Mouse (Mus musculus): ENCODE data around the gene Txndc17.
"Not testable (repeated sequence)": the region's sequence is repeated elsewhere in the genome, so short reads cannot be mapped to it uniquely, and the experiment has no call there.

Gene Txndc17

DNA sequence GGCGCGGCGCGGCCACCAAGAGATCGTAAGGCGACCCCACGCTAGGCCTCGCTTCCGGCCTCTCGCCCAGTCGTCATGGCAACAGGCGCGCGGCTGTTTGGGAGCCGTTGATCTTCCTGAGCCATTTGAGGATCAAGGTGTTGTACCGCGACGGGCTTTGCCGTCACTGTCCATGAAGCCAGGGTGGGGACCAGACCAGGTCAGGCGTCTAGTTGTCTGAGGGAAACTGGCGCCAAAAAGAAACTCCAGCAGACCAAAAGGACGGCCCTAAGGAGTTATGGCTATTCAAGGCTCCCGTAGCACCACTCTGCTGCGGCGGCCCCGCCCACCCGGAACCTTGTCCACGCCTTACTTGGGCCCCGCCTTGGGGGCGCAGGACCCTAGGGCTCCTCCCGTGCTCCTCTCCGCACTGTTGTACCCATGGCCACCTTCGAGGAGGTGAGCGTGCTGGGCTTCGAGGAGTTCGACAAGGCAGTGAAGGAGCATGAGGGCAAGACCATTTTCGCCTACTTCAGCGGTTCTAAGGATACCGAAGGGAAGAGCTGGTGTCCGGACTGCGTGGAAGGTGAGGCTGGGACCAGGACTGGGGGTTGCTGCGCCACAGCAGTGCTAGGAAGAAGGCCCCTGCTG lies at the start of gene Txndc17, which contains the start of gene 4933427D14Rik:
Gene Txndc17 (plus strand): TSS at position 344 of the 630 bp plus-strand sequence.
Gene 4933427D14Rik (minus strand): TSS at position 256 of the 630 bp plus-strand sequence.
- DNase-seq (ENCODE audit: low spot score) = peak; percentile 79

DNA sequence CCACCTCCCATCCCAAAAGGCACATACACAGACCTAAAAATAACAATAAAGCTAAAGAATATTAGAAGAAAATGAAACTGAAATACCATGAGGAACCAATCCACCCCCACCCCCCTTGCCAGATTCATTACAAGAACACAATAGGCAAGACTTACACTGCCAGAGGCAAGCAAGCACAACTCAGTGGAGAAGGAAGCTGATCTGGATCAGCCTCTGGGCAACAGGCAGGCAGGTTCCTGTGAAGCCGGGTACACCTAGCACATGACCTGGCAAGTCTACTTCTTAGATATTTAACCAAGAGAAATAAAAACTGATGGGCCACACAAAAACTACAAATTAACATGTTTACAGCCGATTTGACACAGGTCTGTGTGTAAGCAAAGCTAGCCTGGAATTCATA lies 44.1 kb upstream of the Txndc17 start:
- no peak for DNase-seq (ENCODE audit: low spot score)

DNA sequence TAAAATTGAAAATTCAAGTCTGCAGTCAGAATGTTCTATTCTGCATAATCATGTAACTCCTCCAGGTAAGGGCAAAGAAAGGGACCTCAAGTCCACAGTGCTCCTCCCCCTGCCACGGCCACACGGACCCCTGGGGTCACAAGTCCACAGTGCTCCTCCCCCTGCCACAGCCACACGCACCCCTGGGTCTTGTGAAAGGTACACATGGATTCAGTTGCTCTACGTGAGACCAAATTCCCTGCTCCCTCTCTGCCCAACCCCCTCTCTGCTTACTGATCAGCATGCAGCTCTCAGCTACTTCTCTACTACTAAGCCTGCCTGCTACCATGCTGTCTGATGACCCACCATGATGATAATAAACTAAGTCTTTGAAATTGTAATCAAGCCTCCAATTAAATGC lies 37.5 kb upstream of the Txndc17 start:
- no peak for DNase-seq (ENCODE audit: low spot score)

DNA sequence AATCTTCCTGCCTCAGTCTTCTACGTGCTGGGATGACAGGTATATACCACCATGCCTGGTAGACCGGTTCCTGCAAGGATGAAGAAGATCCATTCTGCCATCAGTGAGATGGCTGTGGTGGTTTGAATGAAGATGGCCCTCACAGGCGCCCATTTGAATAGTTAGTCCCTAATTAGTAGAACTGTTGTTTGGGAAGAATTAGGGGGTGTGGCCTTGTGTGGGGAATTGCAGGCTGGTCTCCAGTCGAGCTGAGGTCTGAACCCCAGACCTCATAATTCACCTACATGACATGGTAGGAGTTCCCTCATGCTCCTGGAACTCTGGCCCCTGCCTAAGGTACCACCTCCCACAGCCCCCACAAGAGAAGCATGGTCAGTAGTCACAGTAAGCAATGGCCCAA lies 35.4 kb upstream of the Txndc17 start:
- not testable (repeated sequence) for DNase-seq (ENCODE audit: low spot score)

DNA sequence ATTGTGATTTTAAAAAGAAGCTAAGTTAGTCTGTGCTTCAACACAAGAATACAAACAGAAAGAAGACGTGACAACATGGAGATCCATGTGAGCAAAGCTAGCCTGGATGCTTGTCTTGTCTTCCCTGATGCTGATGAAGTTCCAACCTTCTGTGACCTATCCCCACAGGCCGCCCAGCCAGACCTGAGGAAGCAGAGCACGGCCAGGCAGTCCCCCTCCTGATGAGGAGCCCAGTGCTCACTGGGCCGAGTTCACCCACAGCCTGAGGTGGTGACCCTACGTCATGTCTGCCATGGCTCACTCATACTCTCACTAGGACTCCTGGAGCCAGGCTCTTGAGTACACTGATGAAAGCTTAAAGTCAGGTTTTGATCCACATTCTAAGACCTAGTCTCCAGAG lies 33.8 kb upstream of the Txndc17 start:
- no peak for DNase-seq (ENCODE audit: low spot score)

DNA sequence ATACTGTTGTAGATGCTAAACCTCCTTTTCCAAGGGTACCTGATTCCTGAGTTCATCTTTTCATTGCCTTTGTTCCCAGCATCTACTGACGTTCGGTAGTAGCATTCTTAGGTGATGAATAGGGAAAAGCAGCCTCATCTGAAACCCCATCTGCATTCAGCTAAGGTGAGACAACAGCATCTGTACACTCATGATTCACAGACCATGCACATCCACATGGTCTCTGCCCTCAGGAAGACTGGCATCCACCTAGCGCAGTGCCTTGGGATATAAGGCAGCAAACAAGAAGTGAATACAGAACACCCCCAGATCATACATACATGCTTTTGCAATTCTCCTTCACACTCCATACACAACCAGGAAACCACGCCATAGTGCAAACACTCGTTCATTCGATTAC lies 32.6 kb upstream of the Txndc17 start:
- no peak for DNase-seq (ENCODE audit: low spot score)

DNA sequence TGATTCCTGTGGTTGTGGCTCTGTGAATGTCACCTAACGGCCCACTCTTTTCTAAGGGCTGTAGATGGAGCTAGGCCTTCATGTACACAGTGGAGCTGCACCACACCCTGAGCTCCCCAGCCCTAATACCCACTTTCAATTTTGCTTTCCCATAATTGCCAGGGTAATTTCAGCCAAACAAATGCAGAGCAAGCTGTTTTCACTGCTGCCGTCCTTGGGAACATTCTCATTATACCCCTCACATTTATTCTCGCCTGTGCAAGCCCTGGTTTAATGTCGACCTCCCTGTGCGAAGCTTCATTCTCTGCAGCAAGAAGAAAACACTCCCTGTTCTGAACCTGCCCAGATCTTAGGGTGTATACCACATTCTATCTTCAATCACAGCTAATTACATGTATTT lies 31.4 kb upstream of the Txndc17 start:
- no peak for DNase-seq (ENCODE audit: low spot score)

DNA sequence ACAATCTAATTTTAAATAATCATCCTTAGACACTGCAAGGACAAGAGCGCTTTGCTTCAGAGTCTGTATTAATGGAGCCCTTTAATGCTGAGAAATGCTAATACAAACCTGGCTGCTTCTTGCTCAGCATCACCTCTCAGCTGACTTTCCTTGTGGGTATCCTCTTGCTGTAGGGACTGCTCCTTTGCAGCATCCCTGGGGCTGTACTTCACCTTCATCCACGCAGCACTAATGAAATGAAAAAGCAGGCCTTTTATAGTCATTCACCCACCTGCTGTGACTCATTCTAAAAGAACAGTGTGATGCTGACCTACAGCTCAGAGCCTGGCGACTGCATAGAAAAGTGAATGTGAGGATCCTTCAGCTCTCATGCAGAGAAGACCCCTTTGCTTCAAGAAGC lies 30.8 kb upstream of the Txndc17 start:
- DNase-seq (ENCODE audit: low spot score) = no peak

DNA sequence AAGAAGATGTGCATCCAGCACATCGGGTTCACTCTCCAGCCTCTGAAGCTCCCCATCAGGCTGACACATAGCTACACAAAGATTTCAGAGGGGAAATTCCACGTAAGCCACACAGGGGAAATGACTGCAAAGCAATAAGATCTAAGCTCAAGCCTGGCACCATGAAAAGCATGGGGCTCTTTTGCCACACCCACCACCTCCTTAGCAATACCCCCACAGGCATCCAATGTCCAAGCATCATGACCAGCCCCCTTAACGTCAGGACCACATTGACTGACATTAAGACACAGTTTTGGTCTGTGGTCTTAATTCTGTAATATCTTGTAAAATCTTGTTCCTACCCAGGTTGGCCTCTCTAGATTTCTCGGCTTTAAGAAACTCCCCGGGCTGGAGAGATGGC lies 26.8 kb upstream of the Txndc17 start:
- DNase-seq (ENCODE audit: low spot score) = no peak

DNA sequence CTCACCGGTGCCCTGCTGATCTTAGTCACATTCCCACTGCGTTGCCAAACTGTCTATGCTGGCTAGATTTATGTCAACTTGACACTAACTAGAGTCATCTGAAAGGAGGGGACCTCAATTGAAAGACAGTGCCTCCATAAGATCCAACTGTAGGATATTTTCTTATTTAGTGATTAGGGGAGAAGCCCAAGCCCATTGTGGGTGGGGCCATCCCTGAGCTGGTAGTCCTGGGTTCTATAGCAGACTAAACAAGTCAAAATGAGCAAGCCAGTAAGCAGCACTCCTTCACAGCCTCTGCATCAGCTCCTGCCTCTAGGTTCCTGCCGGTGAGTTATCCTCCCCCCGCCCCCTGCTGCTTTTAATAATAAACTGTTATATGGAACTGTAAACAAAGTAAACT lies 26.2 kb upstream of the Txndc17 start:
- DNase-seq (ENCODE audit: low spot score) = no peak

DNA sequence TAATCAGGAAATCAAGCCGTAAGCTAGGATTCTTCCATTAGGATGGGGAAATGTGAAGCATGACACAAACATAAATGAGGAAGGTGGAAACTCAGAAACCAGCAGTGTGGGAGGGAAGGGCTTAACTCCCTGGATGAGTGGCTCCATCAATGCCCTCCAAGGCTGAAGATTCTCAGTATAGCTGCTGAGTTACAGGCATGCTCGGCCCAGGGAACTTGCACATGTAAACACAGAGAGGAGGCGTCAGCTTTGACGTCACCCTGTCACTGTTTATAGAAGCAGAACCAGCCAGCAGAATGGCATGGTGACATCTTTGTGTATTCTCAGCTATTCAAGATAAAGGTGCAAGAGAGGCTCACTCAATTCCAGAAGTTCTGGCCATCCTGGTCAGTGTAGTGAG lies 23.1 kb upstream of the Txndc17 start:
- DNase-seq (ENCODE audit: low spot score) = no peak

DNA sequence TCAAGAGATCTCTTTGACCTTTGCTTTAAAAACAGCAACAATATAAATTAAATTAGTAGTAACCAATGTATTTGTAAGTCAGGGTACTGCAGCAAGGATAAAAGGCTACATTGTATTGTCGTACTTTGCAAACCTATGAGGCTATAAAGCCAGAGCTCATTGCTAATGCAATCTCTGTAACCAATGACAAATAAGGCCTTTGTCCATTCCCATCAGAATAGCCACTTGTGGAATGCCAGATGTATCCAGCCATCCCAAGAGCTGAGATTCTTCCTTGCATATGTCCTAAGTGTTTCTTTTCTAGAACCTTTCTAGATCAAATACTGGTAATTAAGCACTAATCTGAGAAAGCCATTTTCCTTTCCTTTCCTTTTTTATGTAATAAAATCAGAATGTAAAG lies 16.5 kb upstream of the Txndc17 start:
- no peak for DNase-seq (ENCODE audit: low spot score)

DNA sequence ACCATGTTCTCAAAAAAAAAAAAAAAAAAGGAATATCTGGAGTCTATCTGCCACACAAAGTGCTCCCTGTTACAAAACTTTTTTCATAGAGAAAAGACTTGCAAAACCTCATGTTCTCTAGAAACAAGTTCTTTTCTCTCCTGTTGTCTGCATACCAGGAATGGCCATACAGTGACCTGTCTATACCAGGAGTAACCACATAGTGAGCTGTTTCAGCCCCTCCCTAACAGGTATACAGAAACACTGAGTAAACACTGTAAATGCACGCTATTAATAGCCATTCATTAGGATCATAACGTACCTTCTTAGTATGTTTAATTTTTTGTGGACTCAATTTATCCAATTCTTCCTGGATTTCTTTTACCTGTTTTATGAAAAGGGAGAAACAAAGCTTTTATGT lies 13.1 kb upstream of the Txndc17 start:
- no peak for DNase-seq (ENCODE audit: low spot score)

DNA sequence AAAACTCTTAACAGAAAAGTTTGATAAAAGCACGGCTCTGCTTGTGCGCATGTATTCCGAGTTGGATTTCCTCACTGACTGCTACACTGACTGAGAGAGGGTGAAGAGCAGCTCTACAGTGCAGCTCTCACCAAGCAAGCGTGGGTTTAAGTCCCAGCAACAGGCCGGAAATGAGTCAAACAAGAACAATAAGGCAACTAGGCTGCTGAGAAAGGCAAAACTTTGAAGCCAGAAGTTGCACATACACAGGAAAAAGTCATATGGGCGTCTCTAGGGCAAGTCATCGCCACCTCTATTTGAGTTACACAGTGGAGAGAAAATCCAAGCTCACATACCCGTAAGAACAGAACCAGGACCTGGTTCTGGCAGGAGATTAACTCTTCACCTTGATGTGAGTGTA lies 10.8 kb upstream of the Txndc17 start:
- DNase-seq (ENCODE audit: low spot score) = no peak

DNA sequence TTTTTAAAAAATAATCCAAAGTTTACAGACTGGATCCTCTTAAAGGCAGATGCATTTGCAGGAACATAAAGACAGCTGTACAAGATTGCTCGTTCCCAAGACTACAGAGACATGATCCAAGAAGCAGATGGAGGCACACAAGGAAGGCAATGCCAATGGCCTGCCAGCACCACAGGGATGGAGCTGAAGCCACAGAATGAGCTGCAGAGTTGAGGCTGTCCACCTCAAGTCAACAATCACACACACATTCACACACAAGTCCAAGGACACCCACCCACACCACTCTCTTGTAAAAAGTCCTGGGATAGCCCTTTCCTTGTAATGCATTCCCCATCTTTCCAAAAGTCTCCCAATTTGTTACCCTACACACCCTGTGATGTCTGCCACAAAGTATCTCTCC lies 3.9 kb upstream of the Txndc17 start:
- DNase-seq (ENCODE audit: low spot score) = no peak

DNA sequence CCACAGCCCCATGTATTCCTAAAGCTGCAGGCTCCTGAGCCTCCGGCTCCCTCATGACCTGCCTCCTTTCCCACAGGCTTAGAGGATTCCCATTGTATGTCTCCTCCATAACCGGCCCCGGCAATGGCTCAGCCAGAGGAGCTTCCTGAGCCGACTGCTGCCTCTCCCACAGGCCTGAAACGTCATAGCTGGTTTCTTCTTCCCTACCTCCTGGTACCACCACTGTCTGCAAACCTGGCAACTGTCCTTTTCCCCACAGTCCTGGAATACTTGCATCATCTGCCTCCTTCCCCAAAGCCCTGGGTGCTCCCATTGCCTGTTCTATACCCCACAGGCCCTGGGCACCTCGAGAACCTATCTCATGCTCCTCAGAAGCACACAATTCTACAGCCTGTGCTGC lies 2.1 kb upstream of the Txndc17 start:
- DNase-seq (ENCODE audit: low spot score) = no peak

DNA sequence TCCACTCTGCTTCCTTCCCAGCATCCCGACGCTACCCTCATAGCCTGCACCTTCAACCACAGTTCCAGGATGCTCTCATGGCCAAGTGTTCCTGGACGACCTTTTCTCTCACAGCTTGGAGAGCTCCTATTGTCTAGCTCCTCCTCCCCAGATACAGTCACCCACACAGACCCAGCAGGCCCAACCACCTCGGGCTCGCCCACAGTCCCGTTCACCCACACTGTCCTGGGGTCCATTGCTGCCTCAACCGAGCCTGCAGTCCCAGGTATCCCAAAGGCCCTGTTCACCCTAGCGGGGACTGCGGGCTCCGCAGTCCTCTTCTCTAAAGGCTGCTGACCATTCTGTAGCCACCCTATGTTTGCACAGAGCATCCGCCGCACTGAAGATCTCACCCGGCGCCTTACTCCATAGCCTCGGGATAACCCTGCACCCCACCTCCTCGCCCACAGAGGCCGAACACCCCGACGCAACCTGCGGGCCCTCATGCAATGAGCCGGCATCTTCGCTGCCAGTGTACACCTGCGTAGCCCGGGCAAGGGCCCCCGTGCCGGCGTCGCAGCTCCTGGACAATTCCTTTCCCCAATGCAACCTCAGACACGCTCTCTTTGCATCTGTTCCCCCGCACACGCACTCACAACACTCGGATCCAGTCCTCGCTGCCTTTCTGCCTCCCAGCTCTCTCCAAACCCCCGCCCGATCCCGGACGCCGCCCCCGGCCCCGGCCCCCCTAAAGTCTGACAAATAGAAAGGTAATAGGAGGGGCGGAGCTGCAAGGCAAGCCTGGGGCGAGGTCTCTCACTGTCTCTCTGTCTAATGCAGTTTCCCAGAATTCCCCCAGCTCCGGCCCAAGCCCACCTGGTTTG lies 775 bp upstream of the Txndc17 start, which contains the start of gene Gm43951:
Gene Gm43951 (minus strand): TSS at position 500 of the 863 bp plus-strand sequence.
- peak; percentile 20 for DNase-seq (ENCODE audit: low spot score)

DNA sequence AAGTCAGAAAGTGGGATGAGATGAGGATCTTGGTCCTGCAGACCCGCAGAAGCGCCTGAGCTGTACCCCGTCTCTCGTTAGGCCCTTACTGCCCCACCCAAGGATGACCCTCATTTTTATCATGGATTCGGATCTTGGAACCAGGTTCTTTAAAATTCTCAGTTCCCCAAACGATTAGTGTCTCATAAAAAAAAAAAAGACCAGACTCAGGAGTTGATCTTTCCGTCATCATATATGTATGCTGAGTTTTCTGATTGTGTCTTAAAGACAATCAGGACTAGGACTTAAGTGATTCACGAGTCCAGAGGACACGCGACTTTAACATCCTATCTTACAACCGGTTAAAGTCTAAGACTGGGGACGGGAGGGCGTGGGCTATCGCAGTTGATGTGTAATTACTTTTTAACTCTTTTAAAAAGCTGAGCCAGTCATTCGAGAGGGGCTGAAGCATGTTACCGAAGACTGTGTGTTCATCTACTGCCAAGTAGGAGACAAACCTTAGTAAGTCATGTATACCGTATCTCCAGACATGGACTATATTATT lies 559 bp downstream of the Txndc17 start:
- no peak for DNase-seq (ENCODE audit: low spot score)

DNA sequence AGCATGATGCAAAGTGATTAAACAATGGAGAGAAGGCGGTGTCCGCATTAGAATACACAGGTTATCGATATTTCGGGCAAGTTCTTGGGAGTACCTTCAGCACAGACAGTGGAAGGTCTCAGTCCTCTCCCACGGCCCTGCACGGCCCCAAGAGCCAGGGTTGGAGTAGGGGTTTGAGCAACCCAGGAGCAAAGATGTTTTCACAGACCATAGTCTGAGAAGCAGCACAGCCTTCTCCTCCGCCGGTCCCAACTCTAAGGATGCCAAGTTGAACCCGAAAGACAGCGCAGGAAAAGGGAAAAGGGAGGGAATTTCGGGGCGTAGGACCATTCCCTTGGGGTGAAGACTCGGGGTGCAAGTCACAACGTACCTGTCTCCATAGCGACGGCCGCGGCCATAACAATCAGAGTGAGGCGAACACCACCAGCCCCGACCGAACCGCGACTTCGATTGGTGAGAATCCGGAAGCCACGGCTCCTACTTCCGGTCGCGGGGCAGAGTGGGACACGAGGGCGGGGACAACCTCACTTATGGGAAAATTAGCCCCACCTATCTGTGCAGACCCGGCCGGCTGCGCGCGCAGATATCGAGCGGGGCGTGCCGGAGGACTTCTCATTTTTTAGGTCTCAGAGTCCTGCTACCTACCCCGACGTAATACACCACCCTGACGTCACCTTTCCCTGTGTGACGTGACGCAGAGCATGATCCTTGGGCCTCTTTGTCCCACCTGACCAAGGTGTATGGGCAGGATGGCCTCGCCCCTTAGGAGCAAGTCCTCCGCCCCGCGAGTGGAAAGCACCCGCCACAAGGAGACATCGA lies 7.5 kb downstream of the Txndc17 start:
- DNase-seq (ENCODE audit: low spot score) = peak; percentile 85

DNA sequence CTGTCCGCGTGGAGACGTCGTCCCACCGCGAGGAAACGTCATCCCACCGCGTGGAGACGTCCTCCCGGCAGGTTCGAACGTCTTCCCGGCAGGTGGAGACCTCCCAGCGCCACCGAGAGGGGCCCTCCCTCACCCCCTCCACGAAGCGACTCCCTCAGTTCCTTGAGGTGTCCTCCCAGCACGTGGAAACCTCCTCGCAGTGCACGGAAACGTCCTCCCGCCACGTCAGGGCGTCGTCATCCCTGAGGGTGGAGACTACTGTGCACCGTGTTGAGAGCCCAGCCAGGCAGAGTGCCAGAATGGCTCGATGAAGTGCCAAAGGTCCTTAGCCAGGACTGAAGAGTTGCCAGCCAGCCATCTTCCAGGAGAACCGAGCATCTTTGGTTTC lies 8.1 kb downstream of the Txndc17 start, which contains the start of gene Med31:
Gene Med31 (minus strand): TSS at position 183 of the 388 bp plus-strand sequence.
- peak; percentile 64 for DNase-seq (ENCODE audit: low spot score)

DNA sequence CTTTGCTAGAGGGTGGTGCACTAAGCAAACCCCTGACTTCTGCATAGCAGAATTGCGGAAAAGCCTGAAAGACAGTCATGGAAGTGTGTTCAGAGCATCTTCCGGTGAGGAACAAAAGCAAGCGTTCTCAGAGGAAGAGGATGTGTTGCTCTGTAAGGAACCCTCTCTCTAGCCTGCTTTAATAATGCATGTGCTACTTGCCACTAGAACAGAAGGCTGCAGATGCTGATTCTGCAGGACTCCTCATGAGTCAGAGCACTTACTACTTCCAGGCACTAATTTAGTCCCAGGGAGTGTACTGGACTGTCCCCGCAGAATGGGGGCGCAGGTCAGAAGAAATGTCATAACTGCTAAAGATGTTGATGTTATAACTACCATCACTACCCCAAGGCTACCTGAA lies 9.8 kb downstream of the Txndc17 start:
- DNase-seq (ENCODE audit: low spot score) = no peak

DNA sequence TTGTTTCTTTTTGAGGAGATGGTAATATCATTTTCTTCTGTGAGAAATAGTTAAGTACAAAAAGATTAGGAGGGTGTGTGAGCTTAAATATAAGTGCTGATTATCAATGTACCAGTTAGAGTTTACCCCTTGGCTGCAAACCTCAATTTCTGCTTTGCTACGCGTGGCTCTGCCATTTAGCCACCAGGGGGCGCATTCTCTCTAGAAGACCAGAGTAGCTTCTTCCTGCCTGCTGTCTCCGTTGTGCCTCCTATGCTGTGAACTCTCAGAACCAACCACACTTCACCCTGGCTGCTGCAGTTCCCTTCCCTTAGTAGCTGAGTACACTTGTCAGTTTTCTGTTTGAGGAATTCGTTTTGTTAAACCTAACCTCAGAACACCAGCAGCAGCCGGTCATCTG lies 13.9 kb downstream of the Txndc17 start:
- DNase-seq (ENCODE audit: low spot score) = peak; percentile 64

All from urinary bladder, postnatal 25 days (tissue).